Mouse (Mus musculus) brown adipose tissue, adult 24 weeks (tissue): ENCODE measurements around the gene AC124108.1. TPM values are rescaled to one million over a fixed set of nuclear protein-coding genes. Genes with fewer than 3 reads are reported as not detected.

Source experiments
- H3K27ac ChIP-seq: fragments of 200-500 bp; replicated peaks from 2 replicates; pipeline ENCODE4 v1.5.1; 2012; ENCODE audit warnings: low read depth, mild to moderate bottlenecking, low read length
- H3K4me1 ChIP-seq: fragments of 200-500 bp; 2 replicates; pipeline ENCODE4 v1.6.1; 2012; ENCODE audit warnings: low read length, mixed read lengths; ENCODE audit not compliant: control insufficient read depth, insufficient read depth, insufficient read length
- H3K4me3 ChIP-seq: fragments of 200-500 bp; 2 replicates; pipeline ENCODE4 v1.5.1; 2012; ENCODE audit warnings: low read depth, mild to moderate bottlenecking, low read length, moderate library complexity; ENCODE audit not compliant: insufficient read depth
- polyA plus RNA-seq: library from polyadenylated mRNA; stranded (reverse); fragments of >200 nt; gene quantifications from 2 replicates; pipeline ENCODE4 v1.2.4, GENCODE M21; 2012; ENCODE audit not compliant: missing spikeins, insufficient read depth, insufficient read length

AC124108.1 gene
- polyA plus RNA-seq, result not detected in 2 replicates

- H3K4me1 ChIP-seq, result no peaks in the 10 kb centered on the region; the same call in 1 of the 2 replicates
- peak within 1 kb of the TSS; percentile 53 for H3K4me3 ChIP-seq
- no peak within 1 kb of the TSS for H3K27ac ChIP-seq
These were observed at the start of gene AC124108.1, which contains the start of gene Lemd1 for GRCm38 (mm10) chr1:132191093-132191785. Gene AC124108.1, plus strand, starts transcription at chr1:132191457. Gene Lemd1, plus strand, starts transcription at chr1:132191431.

DNA sequence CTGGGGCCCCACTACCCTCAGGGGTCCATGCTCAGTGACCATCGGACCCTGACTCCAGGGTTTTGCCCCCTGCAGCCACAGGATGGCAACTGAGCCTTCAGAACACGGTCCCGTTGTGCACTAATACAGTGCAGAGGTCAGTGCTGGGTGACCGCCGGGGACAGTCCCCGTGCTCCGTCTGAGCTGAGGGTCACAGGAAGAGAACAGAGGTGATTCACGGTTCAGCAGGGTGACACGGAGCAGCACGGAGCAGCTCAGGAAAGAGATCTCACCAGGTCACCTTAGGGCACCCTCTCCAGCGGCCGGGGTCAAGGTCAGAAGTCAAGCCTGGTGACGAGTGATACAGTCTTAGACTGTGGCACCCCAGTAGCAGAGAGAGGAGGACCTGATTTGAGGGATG, 49.5 kb upstream of the AC124108.1 start:
- peaks cover 5% of the 10 kb centered on the region; the same call in 1 of the 2 replicates for H3K4me1 ChIP-seq
- H3K4me3 ChIP-seq, result no peak overlapping the region
- no peak overlapping the region for H3K27ac ChIP-seq

DNA sequence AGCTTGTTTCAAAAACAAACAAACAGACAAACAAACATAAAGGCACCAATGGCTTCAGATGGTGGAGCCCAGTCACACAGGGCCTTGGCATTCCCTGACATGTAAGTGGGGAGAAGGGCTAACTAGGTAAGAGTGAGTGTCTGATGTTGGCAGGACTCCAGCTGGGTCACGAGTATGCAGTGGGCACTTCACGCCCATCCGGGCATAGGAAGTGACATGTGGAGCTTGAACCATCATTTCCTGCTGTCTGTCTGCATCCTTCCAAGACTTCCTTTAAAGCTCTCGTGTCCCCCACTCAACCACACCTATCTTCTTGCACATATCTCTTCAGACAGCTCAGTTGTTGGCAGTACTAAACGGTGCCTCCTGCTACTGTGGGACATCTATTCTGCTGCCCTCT, 48.2 kb upstream of the AC124108.1 start:
- H3K4me3 ChIP-seq, result no peak overlapping the region
- no peak overlapping the region for H3K27ac ChIP-seq
- peaks cover 5% of the 10 kb centered on the region; the same call in 1 of the 2 replicates for H3K4me1 ChIP-seq

GRCm38 (mm10) chr1:132143730-132144129, 47.5 kb upstream of the AC124108.1 start:
- H3K4me3 ChIP-seq, result no peak overlapping the region
- H3K4me1 ChIP-seq, result peaks cover 5% of the 10 kb centered on the region; the same call in 1 of the 2 replicates
- no peak overlapping the region for H3K27ac ChIP-seq

DNA sequence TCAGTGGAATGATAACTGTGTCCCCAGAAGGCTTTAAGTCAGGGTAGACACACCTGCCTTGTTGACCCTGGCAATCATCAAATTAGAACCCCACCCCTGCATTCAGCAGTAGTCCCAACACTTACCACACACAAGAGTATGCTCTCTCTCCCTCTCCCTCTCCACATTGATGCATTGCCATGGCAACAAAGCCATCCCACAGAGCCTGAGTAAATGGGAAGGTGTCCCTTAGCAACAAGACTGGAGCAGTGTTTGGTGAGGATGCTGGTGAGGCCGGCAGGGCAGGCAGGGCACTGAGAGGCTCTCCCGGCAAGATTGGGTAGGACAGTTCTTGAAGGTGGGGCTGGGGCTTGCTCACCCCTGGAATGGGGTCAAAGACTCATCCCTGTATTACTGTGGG, 47.0 kb upstream of the AC124108.1 start:
- peaks cover 5% of the 10 kb centered on the region; the same call in 1 of the 2 replicates for H3K4me1 ChIP-seq
- no peak overlapping the region for H3K4me3 ChIP-seq
- no peak overlapping the region for H3K27ac ChIP-seq

DNA sequence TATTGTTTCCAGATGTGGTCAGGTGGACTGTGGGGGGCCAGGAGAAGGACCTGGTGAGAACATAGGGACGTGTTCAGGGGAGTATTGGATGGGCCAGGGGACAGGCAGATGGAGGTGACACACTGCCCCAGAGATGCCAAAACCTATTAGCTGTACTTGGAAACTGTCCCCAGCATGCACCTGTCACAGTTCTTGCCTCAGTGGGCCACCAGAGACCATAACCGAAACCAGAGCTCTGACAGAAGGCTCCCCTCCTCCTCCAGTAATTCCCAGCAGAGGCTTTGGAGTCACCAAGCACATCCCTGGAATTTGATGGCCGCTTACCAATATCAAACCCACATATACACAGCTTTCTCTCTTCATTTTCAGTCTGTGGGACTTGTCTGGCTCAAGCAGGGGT, 46.4 kb upstream of the AC124108.1 start:
- H3K27ac ChIP-seq, result no peak overlapping the region
- no peak overlapping the region for H3K4me3 ChIP-seq
- peaks cover 5% of the 10 kb centered on the region; the same call in 1 of the 2 replicates for H3K4me1 ChIP-seq

DNA sequence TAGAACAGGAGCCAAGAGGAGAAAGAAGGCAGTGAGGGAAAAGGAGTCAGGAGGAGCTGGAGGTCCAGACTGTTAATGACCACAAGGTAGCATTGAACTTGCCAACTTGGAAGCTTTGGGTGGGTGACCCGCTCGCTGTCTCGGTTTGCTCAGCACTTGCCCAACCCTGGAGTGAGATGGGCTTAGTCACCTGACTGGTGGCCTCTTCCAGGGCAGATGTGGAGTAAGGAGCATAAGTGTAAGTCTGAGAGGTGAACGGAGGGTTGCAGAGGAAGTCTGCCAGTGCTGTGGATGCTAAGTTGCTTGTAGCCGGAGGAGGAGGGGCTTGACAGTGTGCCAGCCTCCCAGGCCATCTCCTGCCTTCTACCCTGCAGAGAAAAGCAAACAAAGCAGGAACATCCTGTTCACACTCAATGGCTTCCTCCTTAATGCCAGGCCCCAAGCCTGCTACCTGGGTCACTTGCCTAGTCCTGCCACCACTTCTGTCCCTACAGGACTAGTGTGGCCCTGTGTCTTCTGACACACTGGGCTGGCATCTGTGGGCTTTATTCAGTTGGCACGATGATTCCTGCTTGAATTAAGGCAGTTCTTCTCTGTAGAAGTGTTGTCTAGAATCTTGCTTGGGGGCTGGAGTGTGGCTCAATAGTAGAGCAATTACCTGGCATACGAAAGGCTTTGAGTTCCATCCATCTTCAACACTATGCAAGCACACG, 45.1 kb upstream of the AC124108.1 start:
- H3K4me3 ChIP-seq, result no peak overlapping the region
- H3K27ac ChIP-seq, result no peak overlapping the region
- peaks cover 5% of the 10 kb centered on the region; the same call in 1 of the 2 replicates for H3K4me1 ChIP-seq

GRCm38 (mm10) chr1:132149410-132149809, 41.8 kb upstream of the AC124108.1 start:
- no peak overlapping the region for H3K4me3 ChIP-seq
- H3K27ac ChIP-seq, result no peak overlapping the region
- H3K4me1 ChIP-seq, result peaks cover 2% of the 10 kb centered on the region; the same call in 1 of the 2 replicates

DNA sequence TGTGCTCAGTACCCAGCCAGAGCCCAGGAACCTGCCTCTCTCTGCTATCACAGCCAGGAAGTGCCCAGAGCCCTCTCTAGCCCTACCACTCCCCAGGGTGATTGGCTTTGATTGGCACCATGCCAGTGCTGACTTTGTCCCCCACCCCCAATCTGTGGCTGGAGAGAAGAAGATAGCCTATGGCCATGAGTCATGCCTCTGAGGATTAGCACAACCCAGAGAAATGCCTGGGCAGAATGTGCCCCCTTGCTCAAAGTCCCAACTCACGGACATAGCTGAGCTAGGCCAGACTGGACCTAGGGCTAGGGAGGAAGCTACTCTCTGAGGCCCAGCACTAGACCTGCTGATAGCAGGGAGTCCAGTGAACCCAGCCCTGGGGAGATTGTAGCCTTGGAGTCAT, 41.1 kb upstream of the AC124108.1 start:
- no peak overlapping the region for H3K4me3 ChIP-seq
- peaks cover 2% of the 10 kb centered on the region; the same call in 1 of the 2 replicates for H3K4me1 ChIP-seq
- H3K27ac ChIP-seq, result no peak overlapping the region

GRCm38 (mm10) chr1:132150817-132151601, 40.2 kb upstream of the AC124108.1 start:
- Histone ChIP-seq H3K4me3 (no peak overlapping the region), H3K27ac (no peak overlapping the region), H3K4me1 (peaks cover 1% of the 10 kb centered on the region; the same call in 1 of the 2 replicates)

DNA sequence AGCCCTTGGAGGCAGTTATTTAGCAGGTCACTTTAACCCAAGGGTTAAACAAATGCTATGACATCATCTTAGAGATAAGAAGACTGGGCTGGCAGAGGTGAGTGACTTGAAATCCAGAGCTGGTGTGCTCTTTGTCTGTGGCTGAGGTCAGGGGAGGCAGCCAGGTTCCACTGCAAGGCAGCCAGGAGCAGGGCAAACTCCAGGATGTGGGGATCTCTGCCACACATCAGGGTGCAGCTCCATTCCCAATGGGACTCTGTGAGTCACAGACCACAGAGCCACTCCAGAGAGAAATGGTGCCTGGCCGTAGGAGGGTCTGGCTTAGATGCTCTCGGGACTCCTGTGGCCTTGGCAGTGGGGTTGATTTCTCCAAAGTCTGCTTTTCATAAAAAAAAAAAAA, 39.3 kb upstream of the AC124108.1 start:
- H3K4me1 ChIP-seq, result no peaks in the 10 kb centered on the region
- H3K27ac ChIP-seq, result no peak overlapping the region

DNA sequence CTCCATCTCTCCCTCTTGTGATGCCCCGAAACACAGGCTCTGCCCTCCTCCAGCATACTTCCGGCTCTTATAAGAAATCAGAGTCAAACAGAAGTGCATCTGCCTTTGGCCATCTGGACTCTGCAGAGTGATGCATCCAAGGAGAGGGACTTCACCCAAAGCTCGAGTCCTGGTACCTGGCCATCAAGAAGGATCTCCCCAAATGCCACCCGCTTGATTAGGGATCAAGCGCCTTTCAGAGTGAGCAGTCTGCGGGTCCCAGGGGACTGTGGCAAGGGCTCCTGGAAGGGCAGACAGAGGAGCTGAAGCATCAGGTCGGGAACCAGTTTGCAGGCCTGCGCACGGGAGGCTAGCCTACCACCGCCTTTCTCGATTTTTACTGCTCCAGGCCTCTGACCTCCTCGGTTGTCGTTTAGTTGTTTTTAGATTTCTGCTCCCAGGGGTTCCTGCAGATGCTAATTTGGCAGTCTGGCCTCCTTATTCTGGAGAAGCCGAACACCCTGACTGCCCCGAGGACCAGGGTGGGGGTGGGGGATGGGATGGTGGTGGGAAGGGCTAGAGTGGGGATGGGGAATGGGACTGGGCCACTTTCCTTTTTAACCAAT, 38.1 kb upstream of the AC124108.1 start:
- H3K4me1 ChIP-seq, result no peaks in the 10 kb centered on the region
- H3K4me3 ChIP-seq, result no peak overlapping the region
- no peak overlapping the region for H3K27ac ChIP-seq

More for the DNA sequence above, 39.3 kb upstream of the AC124108.1 start:
- H3K4me3 ChIP-seq, result no peak overlapping the region

GRCm38 (mm10) chr1:132153691-132154090, 37.6 kb upstream of the AC124108.1 start:
- Histone ChIP-seq H3K27ac (no peak overlapping the region), H3K4me3 (no peak overlapping the region), H3K4me1 (no peaks in the 10 kb centered on the region)

DNA sequence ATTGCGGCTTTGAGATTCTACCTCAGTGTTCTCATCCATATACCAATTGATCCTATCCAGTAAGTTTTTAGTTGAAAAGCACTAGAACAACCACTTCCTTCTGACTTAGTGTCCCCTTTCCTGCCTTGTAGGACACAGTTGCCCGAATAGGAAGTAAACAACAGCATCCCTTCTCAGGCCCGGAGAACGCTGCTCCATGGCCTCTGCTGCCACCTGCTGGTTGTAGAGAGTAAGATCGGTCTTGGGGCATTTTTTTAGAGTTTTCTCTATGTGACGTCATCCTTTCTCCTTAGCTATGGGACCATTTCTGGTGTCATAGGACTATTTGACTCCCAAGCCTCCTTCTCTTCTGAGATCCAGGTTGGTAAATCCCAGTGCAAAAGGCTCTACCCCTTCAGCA, 35.5 kb upstream of the AC124108.1 start:
- no peak overlapping the region for H3K4me3 ChIP-seq

More for the DNA sequence above, 35.5 kb upstream of the AC124108.1 start:
- no peaks in the 10 kb centered on the region for H3K4me1 ChIP-seq
- no peak overlapping the region for H3K27ac ChIP-seq
